Mouse (Mus musculus) midbrain, embryonic 16.5 days (tissue): ENCODE measurements around the gene Dvl2. TPM values are rescaled to one million over a fixed set of nuclear protein-coding genes. Genes with fewer than 3 reads are reported as not detected.

ENCODE experiments used
- ATAC-seq: fragments of 200-750 bp; cut with Nextera tagmentation; 2 replicates; pipeline ENCODE4 v1.8.0; 2017; ENCODE audit warnings: moderate TSS enrichment
- H3K27ac ChIP-seq: fragments of 300-500 bp; sonication (generic); 2 replicates; pipeline ENCODE4 v1.5.1; 2014; ENCODE audit warnings: mild to moderate bottlenecking, low read length, mixed read lengths
- H3K27me3 ChIP-seq: fragments of 300-500 bp; sonication (generic); 2 replicates; pipeline ENCODE4 v1.6.1; 2014; ENCODE audit warnings: low read depth, low read length, mixed read lengths; ENCODE audit not compliant: control insufficient read depth, insufficient read depth
- H3K36me3 ChIP-seq: fragments of 300-500 bp; sonication (generic); 2 replicates; pipeline ENCODE4 v1.6.1; 2014; ENCODE audit warnings: mild to moderate bottlenecking, low read length, moderate library complexity, mixed read lengths; ENCODE audit not compliant: control insufficient read depth, insufficient read depth
- H3K4me1 ChIP-seq: fragments of 300-500 bp; sonication (generic); 2 replicates; pipeline ENCODE4 v1.6.1; 2014; ENCODE audit warnings: mild to moderate bottlenecking, low read length, mixed read lengths; ENCODE audit not compliant: control insufficient read depth, insufficient read depth
- H3K4me2 ChIP-seq: fragments of 300-500 bp; sonication (generic); 2 replicates; pipeline ENCODE4 v1.6.1; 2014; ENCODE audit warnings: mild to moderate bottlenecking, low read length, mixed read lengths
- H3K4me3 ChIP-seq: fragments of 300-500 bp; sonication (generic); 2 replicates; pipeline ENCODE4 v1.5.1; 2014; ENCODE audit warnings: low read depth, mild to moderate bottlenecking, low read length, moderate library complexity, mixed read lengths
- H3K9ac ChIP-seq: fragments of 300-500 bp; sonication (generic); 2 replicates; pipeline ENCODE4 v1.6.1; 2014; ENCODE audit warnings: low read depth, low read length, mixed read lengths
- H3K9me3 ChIP-seq: fragments of 300-500 bp; sonication (generic); replicated peaks from 2 replicates; pipeline ENCODE4 v1.6.1; 2014; ENCODE audit warnings: mild to moderate bottlenecking, low read length, mixed read lengths; ENCODE audit not compliant: control insufficient read depth, poor library complexity, severe bottlenecking
- WGBS: fragments of 180-500 bp; shearing (Covaris S2); extraction: QIAGEN DNeasy Blood & Tissue Kit; methylation state at CpG from one replicate; pipeline ENCODE4 v1.1.7; 2014; 5-methylcytosine and 5-hydroxymethylcytosine counted together
- microRNA counts: library from miRNA; unstranded; fragments of <30 nt; microRNA quantifications from one replicate; lab custom pipeline; 2016
- microRNA-seq: library from miRNA; unstranded; fragments of <30 nt; microRNA quantifications from one replicate; pipeline ENCODE4, GENCODE M21; 2017
- polyA plus RNA-seq: library from polyadenylated mRNA; unstranded; fragments of >200 nt; fragmentation: Nextera tagmentation; extraction: Ambion mirVana; gene quantifications from 2 replicates; pipeline ENCODE4 v1.2.1, GENCODE M21; 2015

Dvl2 gene
- polyA plus RNA-seq, 1 experiment from 2014 or later, result 21.9 TPM

GRCm38 (mm10) chr11:70055618-70056214 lies 55.3 kb downstream of the Dvl2 start:
- H3K27ac ChIP-seq, result no peak overlapping the region
- peaks cover 4% of the 10 kb centered on the region; the same call in 1 of the 2 replicates for H3K4me1 ChIP-seq
- ATAC-seq, result peak; percentile 73; the same call in 1 of the 2 replicates
- no peak overlapping the region for H3K4me3 ChIP-seq
- no peaks in the 10 kb centered on the region for H3K9me3 ChIP-seq
- peak overlapping the region; percentile 31; the same call in 1 of the 2 replicates for H3K9ac ChIP-seq
- 27% methylated on average over 18 of the region's 18 CpGs for WGBS
- H3K4me2 ChIP-seq, result peak overlapping the region; percentile 37
- H3K27me3 ChIP-seq, result no peaks in the 10 kb centered on the region
- no peaks in the 10 kb centered on the region for H3K36me3 ChIP-seq

GRCm38 (mm10) chr11:70057805-70058204 lies 57.4 kb downstream of the Dvl2 start:
- Histone ChIP-seq H3K9me3 (no peaks in the 10 kb centered on the region), H3K4me1 (peaks cover 4% of the 10 kb centered on the region; the same call in 1 of the 2 replicates), H3K36me3 (no peaks in the 10 kb centered on the region), H3K9ac (no peak overlapping the region), H3K4me2 (no peak overlapping the region), H3K27ac (no peak overlapping the region), H3K4me3 (no peak overlapping the region), H3K27me3 (no peaks in the 10 kb centered on the region)
- 82% methylated on average over 9 of the region's 9 CpGs for WGBS
- no peak for ATAC-seq

GRCm38 (mm10) chr11:70059930-70060329 lies 59.5 kb downstream of the Dvl2 start:
- Histone ChIP-seq H3K4me1 (peaks cover 4% of the 10 kb centered on the region; the same call in 1 of the 2 replicates), H3K27ac (no peak overlapping the region), H3K36me3 (no peaks in the 10 kb centered on the region), H3K9ac (no peak overlapping the region), H3K4me3 (no peak overlapping the region), H3K4me2 (no peak overlapping the region), H3K27me3 (no peaks in the 10 kb centered on the region), H3K9me3 (no peaks in the 10 kb centered on the region)
- no peak for ATAC-seq
- WGBS, result 68% methylated on average over 6 of the region's 6 CpGs

MicroRNA genes within 50 kb of the gene (microRNA counts, 519-probe panel; counts per million panel counts)
- microRNA mmu-miR-324-3p (lab: Ali Mortazavi, UCI), result 386 counts per million, percentile 18 among the panel's probes with 10 or more counts
- microRNA mmu-miR-324-5p (lab: Ali Mortazavi, UCI), result 2,211 counts per million, percentile 63 among the panel's probes with 10 or more counts

Small RNAs within 50 kb of the gene (microRNA-seq; reads per million reads assigned to microRNA genes)
- not detected for gene Gm44349
- gene Mir324, result 4,028 reads per million, percentile 89 among the genes with 10 or more reads in this experiment

Other genes with a start within 250 kb of the Dvl2 start
- gene Polr2a, start 242.0 kb upstream of the Dvl2 start, polyA plus RNA-seq, result 13.0 and 15.5 TPM in 2 replicates
- 0.21 and 0.22 TPM in 2 replicates for gene Slc35g3, start 238.6 kb upstream of the Dvl2 start, polyA plus RNA-seq
- gene Zbtb4, start 234.7 kb upstream of the Dvl2 start, polyA plus RNA-seq, result 4.2 and 5.2 TPM in 2 replicates
- 1.4 and 1.6 TPM in 2 replicates for gene Chrnb1, start 204.7 kb upstream of the Dvl2 start, polyA plus RNA-seq
- 4.1 and 4.5 TPM in 2 replicates for gene Fgf11, start 198.7 kb upstream of the Dvl2 start, polyA plus RNA-seq
- gene Tmem102, start 195.0 kb upstream of the Dvl2 start, polyA plus RNA-seq, result 0.54 and 0.56 TPM in 2 replicates
- gene Gm39566, start 185.3 kb upstream of the Dvl2 start, polyA plus RNA-seq, result not detected in 2 replicates
- gene Spem2, start 182.1 kb upstream of the Dvl2 start, polyA plus RNA-seq, result not detected in 2 replicates
- 0.24 and 0.68 TPM in 2 replicates for gene Spem1, start 178.4 kb upstream of the Dvl2 start, polyA plus RNA-seq
- 20.6 and 21.5 TPM in 2 replicates for gene Nlgn2, start 162.8 kb upstream of the Dvl2 start, polyA plus RNA-seq
- 271 and 312 TPM in 2 replicates for gene Tmem256, start 162.1 kb upstream of the Dvl2 start, polyA plus RNA-seq
- gene Plscr3, start 154.2 kb upstream of the Dvl2 start, polyA plus RNA-seq, result 46.3 and 48.1 TPM in 2 replicates
- gene Tnk1, start 141.9 kb upstream of the Dvl2 start, polyA plus RNA-seq, result 0.11 and 0.35 TPM in 2 replicates
- not detected in 2 replicates for gene Tmem95, start 122.6 kb upstream of the Dvl2 start, polyA plus RNA-seq
- 1.3 and 1.9 TPM in 2 replicates for gene Kctd11, start 119.2 kb upstream of the Dvl2 start, polyA plus RNA-seq
- 0.26 and 0.42 TPM in 2 replicates for gene Acap1, start 105.1 kb upstream of the Dvl2 start, polyA plus RNA-seq
- gene 2810408A11Rik, start 99.6 kb upstream of the Dvl2 start, polyA plus RNA-seq, result 6.6 and 7.4 TPM in 2 replicates
- 18.7 and 24.1 TPM in 2 replicates for gene Neurl4, start 99.5 kb upstream of the Dvl2 start, polyA plus RNA-seq
- gene Gps2, start 86.7 kb upstream of the Dvl2 start, polyA plus RNA-seq, result 70.3 TPM in 2 replicates
- gene Eif5a, start 78.6 kb upstream of the Dvl2 start, polyA plus RNA-seq, result 1,061 and 1,062 TPM in 2 replicates
- gene Ybx2, start 64.8 kb upstream of the Dvl2 start, polyA plus RNA-seq, result 5.1 and 7.2 TPM in 2 replicates
- 3.1 and 3.2 TPM in 2 replicates for gene Slc2a4, start 52.4 kb upstream of the Dvl2 start, polyA plus RNA-seq
- 0.40 and 0.70 TPM in 2 replicates for gene Cldn7, start 35.8 kb upstream of the Dvl2 start, polyA plus RNA-seq
- gene Ctdnep1, start 19.4 kb upstream of the Dvl2 start, polyA plus RNA-seq, result 23.0 and 24.4 TPM in 2 replicates
- 162 and 173 TPM in 2 replicates for gene Elp5, start 18.1 kb upstream of the Dvl2 start, polyA plus RNA-seq
- gene Gabarap, start 9.5 kb upstream of the Dvl2 start, polyA plus RNA-seq, result 527 and 528 TPM in 2 replicates
- 51.2 and 58.6 TPM in 2 replicates for gene Phf23, start 4.8 kb upstream of the Dvl2 start, polyA plus RNA-seq
- gene Acadvl, start 14.8 kb downstream of the Dvl2 start, polyA plus RNA-seq, result 56.3 and 61.6 TPM in 2 replicates
- 23.4 and 30.0 TPM in 2 replicates for gene Dlg4, start 16.3 kb downstream of the Dvl2 start, polyA plus RNA-seq
- gene Asgr1, start 53.5 kb downstream of the Dvl2 start, polyA plus RNA-seq, result 2.3 and 3.0 TPM in 2 replicates
- gene Asgr2, start 92.0 kb downstream of the Dvl2 start, polyA plus RNA-seq, result not detected in 2 replicates
- gene Mgl2, start 129.7 kb downstream of the Dvl2 start, polyA plus RNA-seq, result 1.1 and 1.2 TPM in 2 replicates
- 0.48 and 1.1 TPM in 2 replicates for gene Clec10a, start 155.6 kb downstream of the Dvl2 start, polyA plus RNA-seq
- 6.9 and 7.8 TPM in 2 replicates for gene Slc16a11, start 212.2 kb downstream of the Dvl2 start, polyA plus RNA-seq
- gene Slc16a13, start 220.5 kb downstream of the Dvl2 start, polyA plus RNA-seq, result 12.7 and 13.6 TPM in 2 replicates
- 5.1 and 5.3 TPM in 2 replicates for gene Bcl6b, start 229.2 kb downstream of the Dvl2 start, polyA plus RNA-seq
- 165 and 167 TPM in 2 replicates for gene 0610010K14Rik, start 237.3 kb downstream of the Dvl2 start, polyA plus RNA-seq
- gene Gm21988, start 239.2 kb downstream of the Dvl2 start, polyA plus RNA-seq, result 12.0 and 12.7 TPM in 2 replicates
- 368 and 379 TPM in 2 replicates for gene Rnasek, start 239.2 kb downstream of the Dvl2 start, polyA plus RNA-seq